Mouse (Mus musculus): ENCODE data around the gene Dnlz.

DNA sequence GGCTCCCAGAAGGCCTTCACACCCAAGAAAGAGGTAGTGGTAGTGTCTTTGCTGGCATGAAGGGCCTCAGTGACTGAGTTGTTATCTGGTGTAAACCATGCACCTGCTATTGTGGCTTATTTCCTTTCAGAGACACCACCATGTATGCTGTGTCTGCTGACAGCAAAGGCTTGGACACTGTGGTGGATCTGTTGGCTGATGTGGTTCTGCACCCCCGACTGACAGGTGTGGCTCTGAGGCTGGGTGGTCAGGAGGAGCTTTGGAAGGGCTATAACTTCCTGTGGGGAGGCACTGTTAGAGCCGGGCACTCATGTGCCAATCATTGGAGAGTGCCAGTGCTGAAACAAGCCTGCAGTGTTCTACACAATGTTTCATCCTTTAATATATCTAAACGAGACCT is 39.0 kb upstream of the Dnlz start:
- TF ChIP-seq CTCF (IDR thresholded peaks at IDR 0.05; ENCODE audit: low read depth) (no peak), EP300 (IDR thresholded peaks at IDR 0.05; ENCODE audit: low read depth) (no peak)

All from heart, postnatal 0 days (tissue).